Mouse (Mus musculus) neural tube, embryonic 13.5 days (tissue): ENCODE measurements around the gene Nfatc4. TPM values are rescaled to one million over a fixed set of nuclear protein-coding genes. Genes with fewer than 3 reads are reported as not detected.

ENCODE experiments used
- ATAC-seq: fragments of 200-750 bp; cut with Nextera tagmentation; 2 replicates; pipeline ENCODE4 v1.8.0; 2017; ENCODE audit warnings: low read depth, mild to moderate bottlenecking, moderate TSS enrichment, moderate library complexity
- H3K27ac ChIP-seq: fragments of 300-500 bp; sonication (generic); replicated peaks from 2 replicates; pipeline ENCODE4 v1.5.1; 2015; ENCODE audit warnings: moderate library complexity, mild to moderate bottlenecking, inconsistent platforms
- H3K27me3 ChIP-seq: fragments of 300-500 bp; sonication (generic); 2 replicates; pipeline ENCODE4 v1.6.1; 2015; ENCODE audit warnings: mild to moderate bottlenecking, inconsistent platforms
- H3K36me3 ChIP-seq: fragments of 300-500 bp; sonication (generic); 2 replicates; pipeline ENCODE4 v1.6.1; 2015; ENCODE audit warnings: mild to moderate bottlenecking, inconsistent platforms
- H3K4me1 ChIP-seq: fragments of 300-500 bp; sonication (generic); replicated peaks from 2 replicates; pipeline ENCODE4 v1.6.1; 2015; ENCODE audit warnings: inconsistent platforms
- H3K4me2 ChIP-seq: fragments of 300-500 bp; sonication (generic); 2 replicates; pipeline ENCODE4 v1.6.1; 2015; ENCODE audit warnings: inconsistent platforms, mild to moderate bottlenecking, moderate library complexity
- H3K4me3 ChIP-seq: fragments of 300-500 bp; sonication (generic); 2 replicates; pipeline ENCODE4 v1.5.1; 2015; ENCODE audit warnings: mild to moderate bottlenecking, inconsistent platforms
- H3K9ac ChIP-seq: fragments of 300-500 bp; sonication (generic); 2 replicates; pipeline ENCODE4 v1.6.1; 2015; ENCODE audit warnings: moderate library complexity, mild to moderate bottlenecking, inconsistent platforms
- H3K9me3 ChIP-seq: fragments of 300-500 bp; sonication (generic); 2 replicates; pipeline ENCODE4 v1.6.1; 2016; ENCODE audit warnings: inconsistent platforms
- WGBS: fragments of 180-500 bp; shearing (Covaris S2); methylation state at CpG from one replicate; pipeline ENCODE4 v1.1.7; 2015; 5-methylcytosine and 5-hydroxymethylcytosine counted together
- polyA plus RNA-seq: library from polyadenylated mRNA; unstranded; fragments of >200 nt; fragmentation: Nextera tagmentation; extraction: Ambion mirVana; gene quantifications from 2 replicates; pipeline ENCODE4 v1.2.1, GENCODE M21; 2015

The Nfatc4 gene
- polyA plus RNA-seq, 1 experiment from 2014 or later, result 12.2 TPM

- Histone ChIP-seq H3K4me2 (no peak overlapping the region), H3K4me1 (peaks cover 35% of the 10 kb centered on the region), H3K9ac (no peak overlapping the region), H3K27ac (no peak overlapping the region), H3K4me3 (no peak overlapping the region), H3K27me3 (no peaks in the 10 kb centered on the region), H3K9me3 (no peaks in the 10 kb centered on the region), H3K36me3 (peaks cover 43% of the 10 kb centered on the region)
- peak; percentile 37; the same call in 1 of the 2 replicates for ATAC-seq
- WGBS, result 26% methylated on average over 7 of the region's 7 CpGs
Measured at GRCm38 (mm10) chr14:55863773-55864172, 40.8 kb downstream of the Nfatc4 start.

- peaks cover 74% of the 10 kb centered on the region for H3K36me3 ChIP-seq
- no peak for ATAC-seq
- no peaks in the 10 kb centered on the region for H3K27me3 ChIP-seq
- no peak overlapping the region for H3K4me3 ChIP-seq
- 32% methylated on average over 4 of the region's 4 CpGs for WGBS
- no peaks in the 10 kb centered on the region for H3K9me3 ChIP-seq
- H3K27ac ChIP-seq, result no peak overlapping the region
- no peak overlapping the region for H3K9ac ChIP-seq
- H3K4me2 ChIP-seq, result no peak overlapping the region
- peaks cover 9% of the 10 kb centered on the region; the same call in 1 of the 2 replicates for H3K4me1 ChIP-seq
Measured at GRCm38 (mm10) chr14:55866962-55867361, 44.0 kb downstream of the Nfatc4 start.

GRCm38 (mm10) chr14:55868230-55869026, 45.5 kb downstream of the Nfatc4 start:
- WGBS, result 75% methylated on average over 14 of the region's 14 CpGs
- H3K27ac ChIP-seq, result no peak overlapping the region
- peaks cover 8% of the 10 kb centered on the region for H3K4me1 ChIP-seq

GRCm38 (mm10) chr14:55869538-55869937, 46.6 kb downstream of the Nfatc4 start:
- no peak overlapping the region for H3K4me3 ChIP-seq
- peaks cover 82% of the 10 kb centered on the region for H3K36me3 ChIP-seq
- 94% methylated on average over 6 of the region's 6 CpGs for WGBS
- ATAC-seq, result no peak
- H3K9ac ChIP-seq, result no peak overlapping the region
- H3K27ac ChIP-seq, result no peak overlapping the region
- H3K9me3 ChIP-seq, result no peaks in the 10 kb centered on the region
- no peaks in the 10 kb centered on the region for H3K27me3 ChIP-seq
- H3K4me1 ChIP-seq, result peaks cover 12% of the 10 kb centered on the region
- H3K4me2 ChIP-seq, result no peak overlapping the region

More at GRCm38 (mm10) chr14:55868230-55869026, 45.5 kb downstream of the Nfatc4 start:
- Histone ChIP-seq H3K4me2 (no peak overlapping the region), H3K27me3 (no peaks in the 10 kb centered on the region), H3K4me3 (no peak overlapping the region), H3K9ac (no peak overlapping the region), H3K9me3 (no peaks in the 10 kb centered on the region), H3K36me3 (peaks cover 86% of the 10 kb centered on the region)
- ATAC-seq, result no peak

GRCm38 (mm10) chr14:55872039-55872438, 49.1 kb downstream of the Nfatc4 start:
- Histone ChIP-seq H3K4me1 (peaks cover 12% of the 10 kb centered on the region), H3K4me3 (no peak overlapping the region), H3K9me3 (no peaks in the 10 kb centered on the region), H3K9ac (no peak overlapping the region), H3K4me2 (no peak overlapping the region), H3K27ac (no peak overlapping the region), H3K27me3 (no peaks in the 10 kb centered on the region), H3K36me3 (peaks cover 57% of the 10 kb centered on the region)
- ATAC-seq, result no peak
- 94% methylated on average over 12 of the region's 12 CpGs for WGBS

- no peak overlapping the region for H3K27ac ChIP-seq
- no peaks in the 10 kb centered on the region for H3K27me3 ChIP-seq
- H3K9ac ChIP-seq, result no peak overlapping the region
- peaks cover 14% of the 10 kb centered on the region for H3K4me1 ChIP-seq
- H3K4me3 ChIP-seq, result no peak overlapping the region
- H3K36me3 ChIP-seq, result peaks cover 55% of the 10 kb centered on the region
- no peak for ATAC-seq
- no peak overlapping the region for H3K4me2 ChIP-seq
- H3K9me3 ChIP-seq, result no peaks in the 10 kb centered on the region
- WGBS, result 94% methylated on average over 17 of the region's 17 CpGs
Measured at GRCm38 (mm10) chr14:55872551-55872950, 49.6 kb downstream of the Nfatc4 start.

GRCm38 (mm10) chr14:55873242-55873713, 50.3 kb downstream of the Nfatc4 start:
- 84% methylated on average over 8 of the region's 8 CpGs for WGBS
- Histone ChIP-seq H3K36me3 (peaks cover 48% of the 10 kb centered on the region), H3K9me3 (no peaks in the 10 kb centered on the region), H3K4me2 (peak overlapping the region; percentile 29), H3K4me1 (peaks cover 18% of the 10 kb centered on the region), H3K9ac (peak overlapping the region; percentile 26; the same call in 1 of the 2 replicates), H3K27ac (no peak overlapping the region), H3K27me3 (no peaks in the 10 kb centered on the region), H3K4me3 (no peak overlapping the region)
- peak; percentile 45 for ATAC-seq

- WGBS, result 15% methylated on average over 30 of the region's 30 CpGs
- Histone ChIP-seq H3K9me3 (no peaks in the 10 kb centered on the region), H3K9ac (peak overlapping the region; percentile 26; the same call in 1 of the 2 replicates), H3K36me3 (peaks cover 41% of the 10 kb centered on the region), H3K27me3 (no peaks in the 10 kb centered on the region), H3K27ac (no peak overlapping the region; the same call in 1 of the 2 replicates), H3K4me3 (peak overlapping the region; percentile 10; the same call in 1 of the 2 replicates), H3K4me1 (peaks cover 18% of the 10 kb centered on the region), H3K4me2 (peak overlapping the region; percentile 29)
- ATAC-seq, result peak; percentile 70
Measured at GRCm38 (mm10) chr14:55873714-55874683, 51.1 kb downstream of the Nfatc4 start.

- Histone ChIP-seq H3K27me3 (no peaks in the 10 kb centered on the region), H3K4me1 (peaks cover 18% of the 10 kb centered on the region), H3K4me3 (no peak overlapping the region), H3K9ac (no peak overlapping the region), H3K9me3 (no peaks in the 10 kb centered on the region), H3K36me3 (peaks cover 5% of the 10 kb centered on the region), H3K27ac (no peak overlapping the region), H3K4me2 (0 out of 2 replicates have a peak overlapping the region, but pooled peaks have one; percentile 13)
- 30% methylated on average over 14 of the region's 14 CpGs for WGBS
- ATAC-seq, result no peak
Measured at GRCm38 (mm10) chr14:55877469-55878315, 54.7 kb downstream of the Nfatc4 start.

GRCm38 (mm10) chr14:55878316-55878940, 55.5 kb downstream of the Nfatc4 start:
- 26% methylated on average over 7 of the region's 7 CpGs for WGBS
- H3K36me3 ChIP-seq, result no peaks in the 10 kb centered on the region
- H3K9ac ChIP-seq, result no peak overlapping the region
- H3K4me3 ChIP-seq, result no peak overlapping the region
- H3K27me3 ChIP-seq, result no peaks in the 10 kb centered on the region
- H3K9me3 ChIP-seq, result no peaks in the 10 kb centered on the region
- ATAC-seq, result no peak
- no peak overlapping the region for H3K27ac ChIP-seq
- no peak overlapping the region for H3K4me2 ChIP-seq
- H3K4me1 ChIP-seq, result peaks cover 13% of the 10 kb centered on the region

GRCm38 (mm10) chr14:55879623-55880022, 56.7 kb downstream of the Nfatc4 start:
- Histone ChIP-seq H3K27me3 (no peaks in the 10 kb centered on the region), H3K36me3 (no peaks in the 10 kb centered on the region), H3K4me1 (peaks cover 14% of the 10 kb centered on the region), H3K9me3 (no peaks in the 10 kb centered on the region), H3K4me3 (no peak overlapping the region), H3K4me2 (no peak overlapping the region), H3K27ac (no peak overlapping the region), H3K9ac (no peak overlapping the region)
- ATAC-seq, result no peak
- 37% methylated on average over 1 of the region's 1 CpGs for WGBS
